In genomic region chr10:9675550-9676417, GRCm38 (mm10) we compare ENCODE assay signal across 9 mouse cellular contexts. TPM values are rescaled to one million over a fixed set of nuclear protein-coding genes. Genes with fewer than 3 reads are reported as not detected.
DNase-seq lines count a peak whose midpoint lies in the region; ATAC-seq and TF ChIP-seq lines count a peak whose summit lies in the region.
"Had no signal": no experiment of that assay in that cellular context is flagged by ENCODE, and none has a peak within 500 bp of the region (broad histone marks: within the 10 kb centered on the region; RNA-seq: fewer than 3 reads in every experiment).

No protein-coding gene starts in this region.

- 5% methylated on average over 36 of the region's 36 CpGs for WGBS in lung, embryonic 15.5 days
- WGBS in embryonic facial prominence, embryonic 12.5 days = 2% methylated on average over 36 of the region's 36 CpGs
- WGBS in heart, postnatal 0 days = 9% methylated on average over 36 of the region's 36 CpGs
- WGBS in liver, embryonic 12.5 days (ENCODE audit: insufficient replicate concordance) = 5% methylated on average over 34 of the region's 36 CpGs
- 11% methylated on average over 36 of the region's 36 CpGs for WGBS in olfactory bulb, adult 2 months

- peak overlapping the region; percentile 96 for H3K4me2 ChIP-seq in lung, embryonic 15.5 days
- peak overlapping the region; percentile 91 for H3K4me2 ChIP-seq in embryonic facial prominence, embryonic 12.5 days (replicated peaks)
- H3K4me2 ChIP-seq in heart, postnatal 0 days (ENCODE audit: low read depth, low read length) = peak overlapping the region; percentile 78
- H3K4me2 ChIP-seq in liver, embryonic 12.5 days = peak overlapping the region; percentile 69

- H3K9me3 ChIP-seq in lung, embryonic 15.5 days = no peaks in the 10 kb centered on the region
- H3K9me3 ChIP-seq in embryonic facial prominence, embryonic 12.5 days = no peaks in the 10 kb centered on the region
- H3K9me3 ChIP-seq in heart, postnatal 0 days (replicated peaks; ENCODE audit: control insufficient read depth, low read length) = no peaks in the 10 kb centered on the region
- no peaks in the 10 kb centered on the region for H3K9me3 ChIP-seq in liver, embryonic 12.5 days (replicated peaks)

- peak overlapping the region; percentile 57 for H3K9ac ChIP-seq in lung, embryonic 15.5 days
- H3K9ac ChIP-seq in embryonic facial prominence, embryonic 12.5 days = peak overlapping the region; percentile 69
- H3K9ac ChIP-seq in heart, postnatal 0 days (replicated peaks; ENCODE audit: low read depth, low read length) = peak overlapping the region; percentile 43
- no peak overlapping the region for H3K9ac ChIP-seq in liver, embryonic 12.5 days

- H3K4me3 ChIP-seq in lung, embryonic 15.5 days = peak overlapping the region; percentile 74
- H3K4me3 ChIP-seq in embryonic facial prominence, embryonic 12.5 days = peak overlapping the region; percentile 58
- H3K4me3 ChIP-seq in heart, postnatal 0 days (ENCODE audit: low read depth, low read length) = peak overlapping the region; percentile 71
- peak overlapping the region; percentile 52 for H3K4me3 ChIP-seq in liver, embryonic 12.5 days
- peak overlapping the region; percentile 50 for H3K4me3 ChIP-seq in olfactory bulb, adult 2 months (ENCODE audit: insufficient read depth, low read depth, low read length)

- H3K36me3 ChIP-seq in lung, embryonic 15.5 days = no peaks in the 10 kb centered on the region
- no peaks in the 10 kb centered on the region for H3K36me3 ChIP-seq in embryonic facial prominence, embryonic 12.5 days
- no peaks in the 10 kb centered on the region for H3K36me3 ChIP-seq in heart, postnatal 0 days (replicated peaks; ENCODE audit: control insufficient read depth, insufficient read depth, low read length)
- no peaks in the 10 kb centered on the region for H3K36me3 ChIP-seq in liver, embryonic 12.5 days

- no peak for TF ChIP-seq CTCF in heart, postnatal 0 days (IDR thresholded peaks at IDR 0.05; ENCODE audit: low read depth)
- TF ChIP-seq CTCF in olfactory bulb, adult 2 months (IDR thresholded peaks at IDR 0.05; ENCODE audit: insufficient read depth, low read depth, low read length) = no peak

- H3K27me3 ChIP-seq in lung, embryonic 15.5 days = no peaks in the 10 kb centered on the region
- H3K27me3 ChIP-seq in embryonic facial prominence, embryonic 12.5 days = 0 out of 2 replicates have a peak, but pooled peaks cover 24% of the 10 kb centered on the region
- H3K27me3 ChIP-seq in heart, postnatal 0 days (ENCODE audit: control insufficient read depth, insufficient read depth, low read length) = peaks cover 2% of the 10 kb centered on the region; the same call in 1 of the 2 replicates
- H3K27me3 ChIP-seq in liver, embryonic 12.5 days (replicated peaks) = peaks cover 51% of the 10 kb centered on the region

- ATAC-seq in lung, embryonic 15.5 days (ENCODE audit: borderline replicate concordance, extremely low read depth, low FRiP score, low TSS enrichment) = peak; percentile 47
- ATAC-seq in embryonic facial prominence, embryonic 12.5 days (ENCODE audit: insufficient number of reproducible peaks, insufficient read depth, low FRiP score, low TSS enrichment) = peak; percentile 31; the same call in 1 of the 2 replicates
- peak; percentile 6; the same call in 1 of the 2 replicates for ATAC-seq in heart, postnatal 0 days (ENCODE audit: insufficient read depth, low read depth)
- no peak for ATAC-seq in liver, embryonic 12.5 days

- no peak for TF ChIP-seq EP300 in heart, postnatal 0 days (IDR thresholded peaks at IDR 0.05; ENCODE audit: low read depth)

- no peak for TF ChIP-seq POLR2A in olfactory bulb, adult 2 months (IDR thresholded peaks at IDR 0.05; ENCODE audit: insufficient read depth, low read depth, low read length)

- H3K27ac ChIP-seq in lung, embryonic 15.5 days = peak overlapping the region; percentile 39; the same call in 1 of the 2 replicates
- H3K27ac ChIP-seq in embryonic facial prominence, embryonic 12.5 days = no peak overlapping the region
- H3K27ac ChIP-seq in heart, postnatal 0 days (ENCODE audit: low read depth) = 0 out of 2 replicates have a peak overlapping the region, but pooled peaks have one; percentile 54
- no peak overlapping the region for H3K27ac ChIP-seq in liver, embryonic 12.5 days
- no peak overlapping the region for H3K27ac ChIP-seq in olfactory bulb, adult 2 months (ENCODE audit: insufficient read depth, low read depth, low read length)
- H3K27ac ChIP-seq: macrophage had no signal

- peaks cover 25% of the 10 kb centered on the region for H3K4me1 ChIP-seq in lung, embryonic 15.5 days
- peaks cover 21% of the 10 kb centered on the region for H3K4me1 ChIP-seq in embryonic facial prominence, embryonic 12.5 days
- H3K4me1 ChIP-seq in heart, postnatal 0 days (ENCODE audit: control insufficient read depth, insufficient read depth) = no peaks in the 10 kb centered on the region
- peaks cover 5% of the 10 kb centered on the region; the same call in 1 of the 2 replicates for H3K4me1 ChIP-seq in liver, embryonic 12.5 days
- peaks cover 24% of the 10 kb centered on the region for H3K4me1 ChIP-seq in olfactory bulb, adult 2 months (ENCODE audit: control insufficient read depth, insufficient read depth, low read length)

- no peak for DNase-seq in lung, postnatal 25 days (ENCODE audit: low spot score)
- no peak for DNase-seq in heart, postnatal 0 days (ENCODE audit: low spot score)
- no peak for DNase-seq in urinary bladder, postnatal 4 days (ENCODE audit: low spot score in 2 of 2)
- DNase-seq in thymus, postnatal 10 days (ENCODE audit: low spot score in 2 of 2) = no peak

RNA-seq across cellular contexts. Expression of gene Samd5, which starts 0.8 kb away (rescaled TPM):
- 9.1 and 9.5 TPM in 2 replicates for polyA plus RNA-seq in lung, embryonic 15.5 days (2015; fragmentation: Nextera tagmentation; extraction: Ambion mirVana)
- 8.8 and 9.4 TPM in 2 replicates for polyA plus RNA-seq in embryonic facial prominence, embryonic 12.5 days (2016; fragmentation: Nextera tagmentation; extraction: Ambion mirVana)
- total RNA-seq in heart, postnatal 0 days (2014; rRNA removed; ENCODE audit: low replicate concordance) = 5.6 and 12.8 TPM in 2 replicates
- 1.8 and 2.0 TPM in 2 replicates for polyA plus RNA-seq in heart, postnatal 0 days (2015; fragmentation: Nextera tagmentation; extraction: Ambion mirVana)
- polyA plus RNA-seq in liver, embryonic 12.5 days (2016; fragmentation: Nextera tagmentation; extraction: Ambion mirVana) = 1.5 and 1.6 TPM in 2 replicates
- not detected in 2 replicates for polyA plus RNA-seq in olfactory bulb, adult 2 months (2012; ENCODE audit: insufficient read depth, insufficient read length, low replicate concordance, missing spikeins)

Comparison
In these comparisons a context has a peak if more than half of its experiments do, and no peak if none do; other contexts are left out.
1. H3K27ac ChIP-seq: peak in lung, embryonic 15.5 days (single experiment) and heart, postnatal 0 days (single experiment); none in embryonic facial prominence, embryonic 12.5 days (single experiment), liver, embryonic 12.5 days (single experiment) and olfactory bulb, adult 2 months (single experiment).
2. Peak in every context shown above with its lines, with median percentiles within 50 percentile points of each other: H3K4me2 ChIP-seq and H3K4me3 ChIP-seq.